Mouse (Mus musculus): Measurements from ENCODE around the gene Mrpl17. TPM values are rescaled to one million over a fixed set of nuclear protein-coding genes. Genes with fewer than 3 reads are reported as not detected.
"Not testable (repeated sequence)": the region's sequence is repeated elsewhere in the genome, so short reads cannot be mapped to it uniquely, and the experiment has no call there.

Gene Mrpl17
- 232 TPM in 2 replicates for polyA plus RNA-seq (2016; fragmentation: Nextera tagmentation; extraction: Ambion mirVana)

- Histone ChIP-seq H3K4me1 (replicated peaks) (peaks cover 20% of the 10 kb centered on the region), H3K27me3 (replicated peaks) (no peaks in the 10 kb centered on the region)
Observed at GRCm38 (mm10) chr7:105810877-105811489, at the start of gene Mrpl17. Mrpl17 (minus strand) TSS chr7:105811099.

GRCm38 (mm10) chr7:105855718-105856560, 45.0 kb upstream of the Mrpl17 start:
- not testable (repeated sequence) for H3K4me2 ChIP-seq; H3K27me3 ChIP-seq (replicated peaks); H3K4me3 ChIP-seq; H3K27ac ChIP-seq (ENCODE audit: poor library complexity, severe bottlenecking); H3K9me3 ChIP-seq (replicated peaks); H3K36me3 ChIP-seq; H3K4me1 ChIP-seq (replicated peaks); ATAC-seq (ENCODE audit: insufficient number of reproducible peaks, low FRiP score); H3K9ac ChIP-seq
- WGBS: no CpG with 5 or more reads among the region's 2 CpGs

More at GRCm38 (mm10) chr7:105810877-105811489, at the start of gene Mrpl17:
- peak within 1 kb of the TSS; percentile 85 for H3K4me2 ChIP-seq
- WGBS: under 1% methylated on average over 49 of the region's 52 CpGs
- peaks cover 26% of the 10 kb centered on the region for H3K36me3 ChIP-seq
- peak within 1 kb of the TSS; percentile 84 for H3K4me3 ChIP-seq
- ATAC-seq (ENCODE audit: insufficient number of reproducible peaks, low FRiP score): peak; percentile 98
- peak within 1 kb of the TSS; percentile 87 for H3K9ac ChIP-seq
- 0 out of 2 replicates have a peak, but pooled peaks cover 2% of the 10 kb centered on the region for H3K9me3 ChIP-seq (replicated peaks)
- peak within 1 kb of the TSS; percentile 82 for H3K27ac ChIP-seq (ENCODE audit: poor library complexity, severe bottlenecking)

GRCm38 (mm10) chr7:105824281-105824680, 13.4 kb upstream of the Mrpl17 start:
- ATAC-seq (ENCODE audit: insufficient number of reproducible peaks, low FRiP score): no peak
- no peaks in the 10 kb centered on the region for H3K36me3 ChIP-seq
- no peaks in the 10 kb centered on the region for H3K9me3 ChIP-seq (replicated peaks)
- H3K4me3 ChIP-seq: no peak overlapping the region
- WGBS: 72% methylated on average over 7 of the region's 7 CpGs
- H3K9ac ChIP-seq: no peak overlapping the region
- no peak overlapping the region for H3K27ac ChIP-seq (ENCODE audit: poor library complexity, severe bottlenecking)
- H3K4me1 ChIP-seq (replicated peaks): no peaks in the 10 kb centered on the region
- no peaks in the 10 kb centered on the region for H3K27me3 ChIP-seq (replicated peaks)
- H3K4me2 ChIP-seq: no peak overlapping the region

GRCm38 (mm10) chr7:105818483-105818882, 7.6 kb upstream of the Mrpl17 start:
- 0% methylated on average over 1 of the region's 1 CpGs for WGBS
- H3K9me3 ChIP-seq (replicated peaks): 0 out of 2 replicates have a peak, but pooled peaks cover 2% of the 10 kb centered on the region
- ATAC-seq (ENCODE audit: insufficient number of reproducible peaks, low FRiP score): no peak

GRCm38 (mm10) chr7:105816736-105817135, 5.8 kb upstream of the Mrpl17 start:
- 0 out of 2 replicates have a peak, but pooled peaks cover 2% of the 10 kb centered on the region for H3K9me3 ChIP-seq (replicated peaks)
- ATAC-seq (ENCODE audit: insufficient number of reproducible peaks, low FRiP score): no peak
- H3K4me3 ChIP-seq: no peak overlapping the region
- H3K4me2 ChIP-seq: no peak overlapping the region
- no peaks in the 10 kb centered on the region for H3K36me3 ChIP-seq
- H3K27me3 ChIP-seq (replicated peaks): no peaks in the 10 kb centered on the region
- no peak overlapping the region for H3K9ac ChIP-seq
- no peak overlapping the region for H3K27ac ChIP-seq (ENCODE audit: poor library complexity, severe bottlenecking)
- no peaks in the 10 kb centered on the region for H3K4me1 ChIP-seq (replicated peaks)

More at GRCm38 (mm10) chr7:105818483-105818882, 7.6 kb upstream of the Mrpl17 start:
- H3K4me3 ChIP-seq: no peak overlapping the region
- no peaks in the 10 kb centered on the region for H3K36me3 ChIP-seq
- H3K4me1 ChIP-seq (replicated peaks): no peaks in the 10 kb centered on the region
- H3K9ac ChIP-seq: no peak overlapping the region
- no peak overlapping the region for H3K27ac ChIP-seq (ENCODE audit: poor library complexity, severe bottlenecking)
- no peak overlapping the region for H3K4me2 ChIP-seq
- no peaks in the 10 kb centered on the region for H3K27me3 ChIP-seq (replicated peaks)

- Histone ChIP-seq H3K4me3 (no peak overlapping the region), H3K9me3 (replicated peaks) (0 out of 2 replicates have a peak, but pooled peaks cover 2% of the 10 kb centered on the region), H3K9ac (no peak overlapping the region), H3K36me3 (peaks cover 16% of the 10 kb centered on the region), H3K4me1 (replicated peaks) (peaks cover 20% of the 10 kb centered on the region), H3K27me3 (replicated peaks) (no peaks in the 10 kb centered on the region), H3K4me2 (no peak overlapping the region), H3K27ac (ENCODE audit: poor library complexity, severe bottlenecking) (no peak overlapping the region)
- no peak for ATAC-seq (ENCODE audit: insufficient number of reproducible peaks, low FRiP score)
- 74% methylated on average over 3 of the region's 3 CpGs for WGBS
Observed at GRCm38 (mm10) chr7:105813326-105813725, 2.4 kb upstream of the Mrpl17 start.

- Histone ChIP-seq H3K4me2 (no peak overlapping the region), H3K36me3 (peaks cover 22% of the 10 kb centered on the region), H3K27ac (ENCODE audit: poor library complexity, severe bottlenecking) (no peak overlapping the region), H3K4me1 (replicated peaks) (peaks cover 20% of the 10 kb centered on the region), H3K27me3 (replicated peaks) (no peaks in the 10 kb centered on the region), H3K9ac (no peak overlapping the region), H3K9me3 (replicated peaks) (0 out of 2 replicates have a peak, but pooled peaks cover 2% of the 10 kb centered on the region), H3K4me3 (no peak overlapping the region)
- 80% methylated on average over 3 of the region's 3 CpGs for WGBS
- ATAC-seq (ENCODE audit: insufficient number of reproducible peaks, low FRiP score): no peak
Observed at GRCm38 (mm10) chr7:105812566-105812965, 1.7 kb upstream of the Mrpl17 start.

- H3K9me3 ChIP-seq (replicated peaks): 0 out of 2 replicates have a peak, but pooled peaks cover 2% of the 10 kb centered on the region
Observed at GRCm38 (mm10) chr7:105811516-105811915, 617 bp upstream of the Mrpl17 start.

GRCm38 (mm10) chr7:105810280-105810876, 521 bp downstream of the Mrpl17 start:
- Histone ChIP-seq H3K27me3 (replicated peaks) (no peaks in the 10 kb centered on the region), H3K4me1 (replicated peaks) (peaks cover 20% of the 10 kb centered on the region), H3K9ac (peak overlapping the region; percentile 87), H3K4me2 (peak overlapping the region; percentile 85), H3K9me3 (replicated peaks) (0 out of 2 replicates have a peak, but pooled peaks cover 2% of the 10 kb centered on the region), H3K27ac (ENCODE audit: poor library complexity, severe bottlenecking) (peak overlapping the region; percentile 82), H3K4me3 (peak overlapping the region; percentile 84), H3K36me3 (peaks cover 26% of the 10 kb centered on the region)
- ATAC-seq (ENCODE audit: insufficient number of reproducible peaks, low FRiP score): peak; percentile 35
- WGBS: 4% methylated on average over 37 of the region's 37 CpGs

More at GRCm38 (mm10) chr7:105811516-105811915, 617 bp upstream of the Mrpl17 start:
- H3K4me1 ChIP-seq (replicated peaks): peaks cover 20% of the 10 kb centered on the region
- no peaks in the 10 kb centered on the region for H3K27me3 ChIP-seq (replicated peaks)
- no peak overlapping the region for H3K27ac ChIP-seq (ENCODE audit: poor library complexity, severe bottlenecking)
- ATAC-seq (ENCODE audit: insufficient number of reproducible peaks, low FRiP score): no peak
- no peak overlapping the region for H3K9ac ChIP-seq
- peak overlapping the region; percentile 46 for H3K4me2 ChIP-seq
- peaks cover 26% of the 10 kb centered on the region for H3K36me3 ChIP-seq
- H3K4me3 ChIP-seq: no peak overlapping the region; the same call in 1 of the 2 replicates

- ATAC-seq (ENCODE audit: insufficient number of reproducible peaks, low FRiP score): no peak
- Histone ChIP-seq H3K4me1 (replicated peaks) (peaks cover 20% of the 10 kb centered on the region), H3K36me3 (peaks cover 26% of the 10 kb centered on the region), H3K4me3 (peak overlapping the region; percentile 84), H3K9me3 (replicated peaks) (0 out of 2 replicates have a peak, but pooled peaks cover 2% of the 10 kb centered on the region), H3K27ac (ENCODE audit: poor library complexity, severe bottlenecking) (no peak overlapping the region), H3K27me3 (replicated peaks) (no peaks in the 10 kb centered on the region), H3K9ac (peak overlapping the region; percentile 87), H3K4me2 (peak overlapping the region; percentile 85)
- WGBS: 84% methylated on average over 7 of the region's 7 CpGs
Observed at GRCm38 (mm10) chr7:105809836-105810235, 1.1 kb downstream of the Mrpl17 start.

GRCm38 (mm10) chr7:105808385-105808784, 2.5 kb downstream of the Mrpl17 start:
- Histone ChIP-seq H3K9ac (no peak overlapping the region), H3K27ac (ENCODE audit: poor library complexity, severe bottlenecking) (no peak overlapping the region), H3K36me3 (peaks cover 26% of the 10 kb centered on the region), H3K4me3 (no peak overlapping the region), H3K4me1 (replicated peaks) (peaks cover 20% of the 10 kb centered on the region), H3K9me3 (replicated peaks) (no peaks in the 10 kb centered on the region), H3K4me2 (no peak overlapping the region), H3K27me3 (replicated peaks) (no peaks in the 10 kb centered on the region)
- no peak for ATAC-seq (ENCODE audit: insufficient number of reproducible peaks, low FRiP score)
- WGBS: 63% methylated on average over 1 of the region's 1 CpGs

Measured in heart, embryonic 12.5 days (tissue).